Mouse (Mus musculus) lung, embryonic 15.5 days (tissue): ENCODE results near the gene C1rl. TPM values are rescaled to one million over a fixed set of nuclear protein-coding genes. Genes with fewer than 3 reads are reported as not detected.

ENCODE experiments used
- ATAC-seq: fragments of 200-750 bp; cut with Nextera tagmentation; 2 replicates; pipeline ENCODE4 v1.8.0; 2017; ENCODE audit warnings: moderate number of reproducible peaks, borderline replicate concordance; ENCODE audit not compliant: low FRiP score, low TSS enrichment; ENCODE audit errors: extremely low read depth
- H3K27ac ChIP-seq: fragments of 300-500 bp; sonication (generic); 2 replicates; pipeline ENCODE4 v1.5.1; 2015; ENCODE audit warnings: moderate library complexity, mild to moderate bottlenecking, inconsistent platforms
- H3K27me3 ChIP-seq: fragments of 300-500 bp; sonication (generic); 2 replicates; pipeline ENCODE4 v1.6.1; 2015; ENCODE audit warnings: inconsistent platforms
- H3K36me3 ChIP-seq: fragments of 300-500 bp; sonication (generic); 2 replicates; pipeline ENCODE4 v1.6.1; 2015; ENCODE audit warnings: inconsistent platforms
- H3K4me1 ChIP-seq: fragments of 300-500 bp; sonication (generic); 2 replicates; pipeline ENCODE4 v1.6.1; 2015; ENCODE audit warnings: inconsistent platforms
- H3K4me2 ChIP-seq: fragments of 300-500 bp; sonication (generic); 2 replicates; pipeline ENCODE4 v1.6.1; 2015; ENCODE audit warnings: inconsistent platforms, mild to moderate bottlenecking, moderate library complexity
- H3K4me3 ChIP-seq: fragments of 300-500 bp; sonication (generic); 2 replicates; pipeline ENCODE4 v1.5.1; 2015; ENCODE audit warnings: mild to moderate bottlenecking, inconsistent platforms
- H3K9ac ChIP-seq: fragments of 300-500 bp; sonication (generic); 2 replicates; pipeline ENCODE4 v1.6.1; 2015; ENCODE audit warnings: inconsistent platforms
- H3K9me3 ChIP-seq: fragments of 300-500 bp; sonication (generic); 2 replicates; pipeline ENCODE4 v1.6.1; 2016; ENCODE audit warnings: inconsistent platforms
- WGBS: fragments of 180-500 bp; shearing (Covaris S2); methylation state at CpG from one replicate; pipeline ENCODE4 v1.1.7; 2015; 5-methylcytosine and 5-hydroxymethylcytosine counted together
- polyA plus RNA-seq: library from polyadenylated mRNA; unstranded; fragments of >200 nt; fragmentation: Nextera tagmentation; extraction: Ambion mirVana; gene quantifications from 2 replicates; pipeline ENCODE4 v1.2.1, GENCODE M21; 2015

The C1rl gene
- polyA plus RNA-seq, 1 experiment from 2014 or later: 0.49 TPM

- H3K27ac ChIP-seq: no peak overlapping the region
- peak; percentile 69; the same call in 1 of the 2 replicates for ATAC-seq
These were observed 7.3 kb upstream of the C1rl start for GRCm38 (mm10) chr6:124485414-124486144.

GRCm38 (mm10) chr6:124487509-124487908 is 5.4 kb upstream of the C1rl start:
- no peaks in the 10 kb centered on the region for H3K9me3 ChIP-seq
- ATAC-seq: no peak
- H3K36me3 ChIP-seq: no peaks in the 10 kb centered on the region
- 28% methylated on average over 2 of the region's 2 CpGs for WGBS
- H3K4me1 ChIP-seq: peaks cover under 1% of the 10 kb centered on the region; the same call in 1 of the 2 replicates
- no peak overlapping the region for H3K27ac ChIP-seq
- H3K27me3 ChIP-seq: no peaks in the 10 kb centered on the region
- H3K9ac ChIP-seq: no peak overlapping the region
- H3K4me3 ChIP-seq: no peak overlapping the region
- H3K4me2 ChIP-seq: no peak overlapping the region

More at GRCm38 (mm10) chr6:124485414-124486144, 7.3 kb upstream of the C1rl start:
- no peaks in the 10 kb centered on the region for H3K4me1 ChIP-seq
- 0 out of 2 replicates have a peak overlapping the region, but pooled peaks have one; percentile 4 for H3K4me3 ChIP-seq
- no peaks in the 10 kb centered on the region for H3K27me3 ChIP-seq
- H3K9me3 ChIP-seq: no peaks in the 10 kb centered on the region
- 31% methylated on average over 21 of the region's 21 CpGs for WGBS
- peak overlapping the region; percentile 43 for H3K4me2 ChIP-seq
- H3K36me3 ChIP-seq: no peaks in the 10 kb centered on the region
- H3K9ac ChIP-seq: no peak overlapping the region

GRCm38 (mm10) chr6:124488952-124489351 is 4.0 kb upstream of the C1rl start:
- no peak for ATAC-seq
- Histone ChIP-seq H3K9ac (no peak overlapping the region), H3K4me3 (no peak overlapping the region), H3K9me3 (no peaks in the 10 kb centered on the region), H3K27me3 (no peaks in the 10 kb centered on the region), H3K4me1 (peaks cover 6% of the 10 kb centered on the region; the same call in 1 of the 2 replicates), H3K27ac (no peak overlapping the region), H3K4me2 (no peak overlapping the region), H3K36me3 (no peaks in the 10 kb centered on the region)
- 75% methylated on average over 4 of the region's 4 CpGs for WGBS

GRCm38 (mm10) chr6:124491427-124491826 is 1.5 kb upstream of the C1rl start:
- Histone ChIP-seq H3K9me3 (no peaks in the 10 kb centered on the region), H3K9ac (no peak overlapping the region), H3K4me1 (peaks cover 6% of the 10 kb centered on the region; the same call in 1 of the 2 replicates), H3K27me3 (no peaks in the 10 kb centered on the region), H3K36me3 (no peaks in the 10 kb centered on the region), H3K27ac (no peak overlapping the region), H3K4me3 (no peak overlapping the region), H3K4me2 (no peak overlapping the region)
- ATAC-seq: no peak; the same call in 1 of the 2 replicates
- WGBS: 70% methylated on average over 6 of the region's 6 CpGs

- H3K27ac ChIP-seq: no peak overlapping the region
- no peak overlapping the region for H3K4me3 ChIP-seq
- no peaks in the 10 kb centered on the region for H3K27me3 ChIP-seq
- no peak overlapping the region for H3K4me2 ChIP-seq
- peaks cover 6% of the 10 kb centered on the region; the same call in 1 of the 2 replicates for H3K4me1 ChIP-seq
- WGBS: 70% methylated on average over 5 of the region's 5 CpGs
- no peaks in the 10 kb centered on the region for H3K9me3 ChIP-seq
- no peaks in the 10 kb centered on the region for H3K36me3 ChIP-seq
- H3K9ac ChIP-seq: no peak overlapping the region
- ATAC-seq: no peak
These were observed 973 bp downstream of the C1rl start for GRCm38 (mm10) chr6:124493886-124494285.

- H3K27me3 ChIP-seq: no peaks in the 10 kb centered on the region
- no peak overlapping the region for H3K27ac ChIP-seq
- H3K9ac ChIP-seq: no peak overlapping the region
- H3K4me2 ChIP-seq: no peak overlapping the region
- H3K4me3 ChIP-seq: no peak overlapping the region
- ATAC-seq: no peak
- no peaks in the 10 kb centered on the region for H3K9me3 ChIP-seq
- peaks cover 6% of the 10 kb centered on the region; the same call in 1 of the 2 replicates for H3K4me1 ChIP-seq
- no peaks in the 10 kb centered on the region for H3K36me3 ChIP-seq
- 85% methylated on average over 5 of the region's 5 CpGs for WGBS
These were observed 3.1 kb downstream of the C1rl start for GRCm38 (mm10) chr6:124496054-124496453.

- H3K9me3 ChIP-seq: no peaks in the 10 kb centered on the region
- no peak overlapping the region for H3K27ac ChIP-seq
- ATAC-seq: no peak
- no peak overlapping the region for H3K4me3 ChIP-seq
- no peaks in the 10 kb centered on the region for H3K36me3 ChIP-seq
- no peak overlapping the region for H3K9ac ChIP-seq
- no peaks in the 10 kb centered on the region for H3K27me3 ChIP-seq
- no peaks in the 10 kb centered on the region for H3K4me1 ChIP-seq
- WGBS: 37% methylated on average over 10 of the region's 10 CpGs
- H3K4me2 ChIP-seq: no peak overlapping the region
These were observed 7.1 kb downstream of the C1rl start for GRCm38 (mm10) chr6:124499914-124500566.

GRCm38 (mm10) chr6:124501473-124501872 is 8.6 kb downstream of the C1rl start:
- WGBS: 61% methylated on average over 4 of the region's 4 CpGs

GRCm38 (mm10) chr6:124502021-124502420 is 9.1 kb downstream of the C1rl start:
- H3K4me3 ChIP-seq: no peak overlapping the region
- H3K36me3 ChIP-seq: no peaks in the 10 kb centered on the region
- H3K9ac ChIP-seq: no peak overlapping the region
- no peak overlapping the region for H3K27ac ChIP-seq
- H3K4me2 ChIP-seq: no peak overlapping the region
- H3K27me3 ChIP-seq: no peaks in the 10 kb centered on the region
- H3K4me1 ChIP-seq: no peaks in the 10 kb centered on the region
- no peak for ATAC-seq
- 80% methylated on average over 5 of the region's 5 CpGs for WGBS
- no peaks in the 10 kb centered on the region for H3K9me3 ChIP-seq

More at GRCm38 (mm10) chr6:124501473-124501872, 8.6 kb downstream of the C1rl start:
- H3K27me3 ChIP-seq: no peaks in the 10 kb centered on the region
- H3K27ac ChIP-seq: no peak overlapping the region
- H3K4me3 ChIP-seq: no peak overlapping the region
- H3K9ac ChIP-seq: no peak overlapping the region
- no peak for ATAC-seq
- no peaks in the 10 kb centered on the region for H3K9me3 ChIP-seq
- H3K36me3 ChIP-seq: no peaks in the 10 kb centered on the region
- H3K4me2 ChIP-seq: no peak overlapping the region
- H3K4me1 ChIP-seq: no peaks in the 10 kb centered on the region

- WGBS: 59% methylated on average over 4 of the region's 4 CpGs
- Histone ChIP-seq H3K4me1 (no peaks in the 10 kb centered on the region), H3K9ac (no peak overlapping the region), H3K36me3 (no peaks in the 10 kb centered on the region), H3K27ac (no peak overlapping the region), H3K9me3 (no peaks in the 10 kb centered on the region), H3K4me2 (no peak overlapping the region), H3K27me3 (no peaks in the 10 kb centered on the region), H3K4me3 (no peak overlapping the region)
- ATAC-seq: no peak
These were observed 12.1 kb downstream of the C1rl start for GRCm38 (mm10) chr6:124505028-124505427.

- Histone ChIP-seq H3K4me3 (no peak overlapping the region), H3K27me3 (no peaks in the 10 kb centered on the region), H3K27ac (no peak overlapping the region), H3K4me2 (no peak overlapping the region), H3K4me1 (no peaks in the 10 kb centered on the region), H3K9me3 (no peaks in the 10 kb centered on the region), H3K36me3 (no peaks in the 10 kb centered on the region), H3K9ac (no peak overlapping the region)
- ATAC-seq: no peak
- 76% methylated on average over 6 of the region's 6 CpGs for WGBS
These were observed 14.1 kb downstream of the C1rl start for GRCm38 (mm10) chr6:124506991-124507390.

GRCm38 (mm10) chr6:124508292-124508691 is 15.4 kb downstream of the C1rl start:
- H3K27me3 ChIP-seq: no peaks in the 10 kb centered on the region
- no peak overlapping the region for H3K27ac ChIP-seq

More at GRCm38 (mm10) chr6:124508292-124508691, 15.4 kb downstream of the C1rl start:
- WGBS: 66% methylated on average over 10 of the region's 10 CpGs
- Histone ChIP-seq H3K9ac (no peak overlapping the region), H3K36me3 (no peaks in the 10 kb centered on the region), H3K4me1 (no peaks in the 10 kb centered on the region), H3K4me3 (no peak overlapping the region), H3K9me3 (no peaks in the 10 kb centered on the region), H3K4me2 (no peak overlapping the region)
- no peak for ATAC-seq
